ENCODE assay signal across 9 mouse cellular contexts in the genomic region with DNA sequence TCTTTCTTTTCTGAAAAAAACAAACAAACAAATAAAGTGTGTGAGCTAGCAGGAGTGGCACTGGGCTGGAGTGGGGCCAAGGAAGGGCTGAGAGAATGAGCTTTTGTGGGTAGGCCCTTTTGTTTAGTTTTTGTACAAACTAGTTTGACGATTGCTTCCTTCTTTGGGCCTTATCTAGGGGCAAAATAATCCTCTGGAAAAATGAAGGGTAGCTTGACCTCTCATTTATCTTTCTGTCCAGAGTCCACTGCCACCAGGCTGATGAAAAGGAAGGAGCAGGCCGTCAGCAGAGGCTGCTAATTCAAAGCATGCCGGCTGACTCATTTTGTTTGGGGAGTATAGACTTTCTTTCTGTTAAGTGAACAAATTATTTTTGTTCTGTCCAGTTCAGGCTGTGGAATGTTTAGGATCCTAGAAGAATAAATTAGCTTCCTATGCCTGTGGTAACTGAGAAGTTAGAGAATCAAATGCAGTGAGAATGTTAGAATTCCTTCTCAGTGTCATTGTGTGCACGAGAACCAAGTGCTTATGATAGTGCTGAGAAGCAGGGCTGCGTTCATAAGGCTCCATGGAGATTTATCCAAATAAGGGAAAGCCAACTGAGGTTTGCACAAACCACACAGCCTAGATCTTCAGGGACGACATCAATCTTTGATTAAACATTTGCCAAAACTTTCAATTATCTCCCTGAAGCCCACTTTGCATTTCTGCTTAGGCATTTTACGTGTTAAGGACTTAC.
A peak's percentile ranks its signal among the peaks of the same experiment; 100 is the strongest.
DNase-seq lines count a peak whose midpoint lies in the region; ATAC-seq lines count a peak whose summit lies in the region.
"Had no signal": no experiment of that assay in that cellular context is flagged by ENCODE, and none has a peak within 500 bp of the region (broad histone marks: within the 10 kb centered on the region; RNA-seq: fewer than 3 reads in every experiment).

No protein-coding gene starts in this region.

- no peaks in the 10 kb centered on the region for H3K36me3 ChIP-seq in stomach, embryonic 15.5 days

- H3K27me3 ChIP-seq in stomach, embryonic 15.5 days (replicated peaks), result no peaks in the 10 kb centered on the region

- ATAC-seq in stomach, embryonic 15.5 days (ENCODE audit: insufficient read depth, low FRiP score, low read depth), result peak; percentile 39; the same call in 1 of the 2 replicates
- ATAC-seq in CD4-positive, CD25-positive, alpha-beta regulatory T cell, adult 4 months, result no peak

- H3K4me2 ChIP-seq in stomach, embryonic 15.5 days, result no peak overlapping the region

- no peaks in the 10 kb centered on the region for H3K9me3 ChIP-seq in stomach, embryonic 15.5 days

- H3K27ac ChIP-seq in stomach, embryonic 15.5 days, result peak overlapping the region; percentile 61
- H3K27ac ChIP-seq: liver, embryonic 14.5 days had no signal

- WGBS in stomach, embryonic 15.5 days, result 9% methylated on average over 7 of the region's 7 CpGs

- 0 out of 2 replicates have a peak, but pooled peaks cover 3% of the 10 kb centered on the region for H3K4me1 ChIP-seq in stomach, embryonic 15.5 days

- no peak overlapping the region for H3K4me3 ChIP-seq in stomach, embryonic 15.5 days (replicated peaks)

- peak; percentile 18 to 36 for DNase-seq in cerebellum, postnatal 10 days
- no peak for DNase-seq in cerebellum, adult 11 months
- DNase-seq in ovary, adult 18-20 months (ENCODE audit: low spot score), result peak; percentile 58
- DNase-seq in ovary, postnatal 10 days (ENCODE audit: low spot score), result no peak
- DNase-seq in kidney, postnatal 10 days, result peak; percentile 45
- no peak for DNase-seq in layer of hippocampus, postnatal 14 days (ENCODE audit: low spot score in 2 of 2)

- H3K9ac ChIP-seq in stomach, embryonic 15.5 days, result no peak overlapping the region
- H3K9ac ChIP-seq: liver, embryonic 14.5 days had no signal

Comparison
In these comparisons a context has a peak if more than half of its experiments do, and no peak if none do; other contexts are left out.
1. DNase-seq: peak in cerebellum, postnatal 10 days (2 of 2), ovary, adult 18-20 months (single experiment) and kidney, postnatal 10 days (single experiment); none in cerebellum, adult 11 months (single experiment), ovary, postnatal 10 days (single experiment) and layer of hippocampus, postnatal 14 days (0 of 2).